Mouse (Mus musculus) bone marrow macrophage, adult 2 months (primary cell): ENCODE data around the gene Rae1.

ENCODE experiments used
- CTCF ChIP-seq: IDR thresholded peaks from 2 replicates; pipeline ENCODE4 v1.5.1; 2012; ENCODE audit warnings: low read depth, mild to moderate bottlenecking, low read length, moderate library complexity
- POLR2A ChIP-seq: IDR thresholded peaks from 2 replicates; pipeline ENCODE4 v1.6.1; 2012; ENCODE audit warnings: mild to moderate bottlenecking, low read depth, low read length, borderline replicate concordance

- TF ChIP-seq CTCF (no peak), POLR2A (no peak)
These were observed 26.8 kb downstream of the Rae1 start for GRCm38 (mm10) chr2:173026688-173027131.
